Comparison of ENCODE assay signal across 10 mouse cellular contexts in the genomic region with DNA sequence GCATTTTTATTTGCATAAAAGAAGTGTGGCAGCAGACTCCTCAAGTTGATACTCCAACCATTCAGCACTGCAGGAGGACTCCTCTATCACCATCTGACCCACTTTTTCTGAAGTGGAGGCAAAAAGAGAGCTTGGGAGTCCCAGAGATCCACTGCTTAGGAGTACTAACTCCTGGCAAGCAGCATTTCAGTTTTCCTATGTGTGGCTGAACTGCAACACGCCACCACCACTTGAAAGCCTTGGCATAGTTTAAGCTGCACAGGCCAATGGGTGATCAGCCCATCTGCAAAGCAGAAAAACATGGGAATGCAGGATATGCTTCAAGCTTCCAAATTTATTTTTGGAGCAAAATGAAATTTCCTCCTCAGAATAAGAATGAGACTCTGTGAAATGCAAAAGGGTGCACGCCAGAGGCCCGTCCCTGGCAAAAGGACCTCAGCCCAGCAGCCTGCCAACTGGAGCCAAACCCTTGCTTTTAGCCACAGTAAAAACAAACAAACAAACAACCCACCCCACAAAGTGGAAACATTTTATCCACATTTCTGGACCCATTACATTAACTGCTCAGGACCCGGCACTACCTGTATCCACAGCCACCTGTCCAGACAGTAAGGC. TPM values are rescaled to one million over a fixed set of nuclear protein-coding genes. Genes with fewer than 3 reads are reported as not detected.
DNase-seq lines count a peak whose midpoint lies in the region; ATAC-seq and TF ChIP-seq lines count a peak whose summit lies in the region.
"Had no signal": no experiment of that assay in that cellular context is flagged by ENCODE, and none has a peak within 500 bp of the region (broad histone marks: within the 10 kb centered on the region; RNA-seq: fewer than 3 reads in every experiment).

No protein-coding gene starts in this region.

- peak overlapping the region; percentile 49; the same call in 1 of the 2 replicates for H3K27ac ChIP-seq in layer of hippocampus, adult 2 months
- H3K27ac ChIP-seq: forebrain, embryonic 10.5 days had no signal

- no peak for DNase-seq in frontal cortex, adult 2 months (ENCODE audit: extremely low spot score in 1 of 2, low spot score in 1 of 2)
- peak in 1 of 2 experiments; percentile 16 for DNase-seq in layer of hippocampus, adult 2 months (ENCODE audit: low spot score in 2 of 2)
- DNase-seq in layer of hippocampus, adult 11-12 months (ENCODE audit: low spot score) = no peak
- DNase-seq in lung, postnatal 36 days = peak; percentile 25
- no peak for DNase-seq in lung, postnatal 4 days
- DNase-seq in telencephalon, adult 2 months (ENCODE audit: low read depth, low spot score) = peak; percentile 17
- DNase-seq: adrenal gland, postnatal 25 days; right cerebral cortex, postnatal 4 days had no signal

- no peak for TF ChIP-seq CTCF in layer of hippocampus, adult 2 months (conservative IDR thresholded peaks at IDR 0.05)

- peak; percentile 77 for ATAC-seq in frontal cortex, adult (ENCODE audit: low TSS enrichment)

- H3K4me3 ChIP-seq in layer of hippocampus, adult 2 months = no peak overlapping the region; the same call in 1 of the 2 replicates
- H3K4me3 ChIP-seq: forebrain, embryonic 10.5 days had no signal

RNA-seq across cellular contexts. Expression of gene Ppfia1, which starts 15.4 kb away (rescaled TPM):
- 44.0 and 49.3 TPM in 2 replicates for polyA plus RNA-seq in frontal cortex, adult 2 months (2012; rRNA removed)
- total RNA-seq in layer of hippocampus, adult 2 months (2021) = 10 to 100 TPM; 38.2 to 43.0 TPM

RNA-seq across cellular contexts. Expression of gene Fadd, which starts 44.1 kb away (rescaled TPM):
- polyA plus RNA-seq in frontal cortex, adult 2 months (2012; rRNA removed) = 2.5 and 2.6 TPM in 2 replicates
- total RNA-seq in layer of hippocampus, adult 2 months (2021) = 1 to 10 TPM; 1.9 to 2.3 TPM

Comparison
In these comparisons a context has a peak if more than half of its experiments do, and no peak if none do; other contexts are left out.
1. DNase-seq: peak in lung, postnatal 36 days (single experiment) and telencephalon, adult 2 months (single experiment); none in frontal cortex, adult 2 months (0 of 2), layer of hippocampus, adult 11-12 months (single experiment) and lung, postnatal 4 days (0 of 2).